Mouse (Mus musculus) embryonic facial prominence, embryonic 12.5 days (tissue): Measurements from ENCODE around the gene Efcab7. TPM values are rescaled to one million over a fixed set of nuclear protein-coding genes. Genes with fewer than 3 reads are reported as not detected.

Experiments used
- ATAC-seq: fragments of 200-750 bp; cut with Nextera tagmentation; 2 replicates; pipeline ENCODE4 v1.8.0; 2017; ENCODE audit not compliant: insufficient number of reproducible peaks, insufficient read depth, low FRiP score, low TSS enrichment
- H3K27ac ChIP-seq: fragments of 300-500 bp; sonication (generic); 2 replicates; pipeline ENCODE4 v1.5.1; 2016; ENCODE audit warnings: mild to moderate bottlenecking
- H3K27me3 ChIP-seq: fragments of 300-500 bp; sonication (generic); 2 replicates; pipeline ENCODE4 v1.6.1; 2016; ENCODE audit warnings: mild to moderate bottlenecking, moderate library complexity
- H3K36me3 ChIP-seq: fragments of 300-500 bp; sonication (generic); 2 replicates; pipeline ENCODE4 v1.6.1; 2016; ENCODE audit warnings: mild to moderate bottlenecking
- H3K4me1 ChIP-seq: fragments of 300-500 bp; sonication (generic); 2 replicates; pipeline ENCODE4 v1.6.1; 2016
- H3K4me2 ChIP-seq: fragments of 300-500 bp; sonication (generic); replicated peaks from 2 replicates; pipeline ENCODE4 v1.6.1; 2016; ENCODE audit warnings: mild to moderate bottlenecking, moderate library complexity
- H3K4me3 ChIP-seq: fragments of 300-500 bp; sonication (generic); 2 replicates; pipeline ENCODE4 v1.5.1; 2016; ENCODE audit warnings: mild to moderate bottlenecking
- H3K9ac ChIP-seq: fragments of 300-500 bp; sonication (generic); 2 replicates; pipeline ENCODE4 v1.6.1; 2016; ENCODE audit warnings: mild to moderate bottlenecking, moderate library complexity
- H3K9me3 ChIP-seq: fragments of 300-500 bp; sonication (generic); 2 replicates; pipeline ENCODE4 v1.6.1; 2016; ENCODE audit warnings: mild to moderate bottlenecking, moderate library complexity
- WGBS: fragments of 180-500 bp; shearing (Covaris S2); methylation state at CpG from one replicate; pipeline ENCODE4 v1.1.7; 2016; 5-methylcytosine and 5-hydroxymethylcytosine counted together
- polyA plus RNA-seq: library from polyadenylated mRNA; unstranded; fragments of >200 nt; fragmentation: Nextera tagmentation; extraction: Ambion mirVana; gene quantifications from 2 replicates; pipeline ENCODE4 v1.2.1, GENCODE M21; 2016

The Efcab7 gene
- polyA plus RNA-seq, 1 experiment from 2014 or later = 26.6 TPM

DNA sequence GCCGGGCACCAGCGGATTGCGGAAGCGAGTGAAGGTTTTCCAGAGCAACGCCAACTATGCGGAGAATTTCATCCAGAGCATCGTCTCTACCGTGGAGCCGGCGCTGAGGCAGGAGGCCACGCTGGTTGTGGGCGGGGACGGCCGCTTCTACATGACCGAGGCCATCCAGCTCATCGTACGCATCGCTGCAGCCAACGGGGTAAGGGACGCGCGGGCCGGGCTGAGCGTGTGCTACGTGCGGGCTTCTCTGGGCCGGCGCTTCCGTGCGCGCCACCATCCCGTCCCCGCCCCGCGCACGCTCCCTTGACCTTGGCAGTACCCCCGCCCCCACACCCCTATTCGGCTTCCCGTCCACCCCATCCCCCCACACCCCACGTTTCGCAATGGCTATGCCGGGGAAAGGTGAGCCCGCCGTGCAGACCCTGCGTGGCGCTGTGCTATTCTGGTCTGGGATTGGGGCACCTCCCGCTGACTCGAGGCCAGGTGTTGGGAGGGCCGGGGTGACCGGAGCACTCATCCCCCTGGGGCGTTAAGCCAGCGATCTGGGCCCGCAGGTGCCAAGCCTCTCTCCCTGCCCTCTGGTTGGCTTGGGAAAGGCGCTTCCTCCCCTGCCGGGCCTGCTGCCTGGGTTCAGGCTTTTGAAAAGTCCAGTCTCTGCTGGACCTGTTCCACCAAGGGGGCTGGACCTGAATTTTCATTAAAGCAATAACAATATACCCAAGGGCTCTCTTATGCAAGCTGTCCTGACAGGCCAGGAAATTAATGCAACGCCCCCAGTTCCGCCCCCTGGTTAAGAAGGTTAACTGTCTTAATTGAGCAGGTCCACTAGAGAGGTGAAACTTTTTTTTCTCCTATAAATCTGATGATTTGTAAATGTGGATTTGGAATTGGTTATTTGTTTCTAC lies 100.9 kb downstream of the Efcab7 start, which contains the start of gene Itgb3bp:
Gene Itgb3bp, minus strand, starts transcription at position 201 of the 905 bp plus-strand sequence.
- Histone ChIP-seq H3K4me2 (peak within 1 kb of the TSS; percentile 96), H3K27ac (peak within 1 kb of the TSS; percentile 79), H3K4me3 (peak within 1 kb of the TSS; percentile 62), H3K36me3 (no peaks in the 10 kb centered on the region; the same call in 1 of the 2 replicates), H3K9ac (peak within 1 kb of the TSS; percentile 61), H3K27me3 (no peaks in the 10 kb centered on the region), H3K4me1 (peaks cover 3% of the 10 kb centered on the region; the same call in 1 of the 2 replicates), H3K9me3 (no peaks in the 10 kb centered on the region)
- WGBS = 2% methylated on average over 46 of the region's 57 CpGs
- peak; percentile 91 for ATAC-seq

DNA sequence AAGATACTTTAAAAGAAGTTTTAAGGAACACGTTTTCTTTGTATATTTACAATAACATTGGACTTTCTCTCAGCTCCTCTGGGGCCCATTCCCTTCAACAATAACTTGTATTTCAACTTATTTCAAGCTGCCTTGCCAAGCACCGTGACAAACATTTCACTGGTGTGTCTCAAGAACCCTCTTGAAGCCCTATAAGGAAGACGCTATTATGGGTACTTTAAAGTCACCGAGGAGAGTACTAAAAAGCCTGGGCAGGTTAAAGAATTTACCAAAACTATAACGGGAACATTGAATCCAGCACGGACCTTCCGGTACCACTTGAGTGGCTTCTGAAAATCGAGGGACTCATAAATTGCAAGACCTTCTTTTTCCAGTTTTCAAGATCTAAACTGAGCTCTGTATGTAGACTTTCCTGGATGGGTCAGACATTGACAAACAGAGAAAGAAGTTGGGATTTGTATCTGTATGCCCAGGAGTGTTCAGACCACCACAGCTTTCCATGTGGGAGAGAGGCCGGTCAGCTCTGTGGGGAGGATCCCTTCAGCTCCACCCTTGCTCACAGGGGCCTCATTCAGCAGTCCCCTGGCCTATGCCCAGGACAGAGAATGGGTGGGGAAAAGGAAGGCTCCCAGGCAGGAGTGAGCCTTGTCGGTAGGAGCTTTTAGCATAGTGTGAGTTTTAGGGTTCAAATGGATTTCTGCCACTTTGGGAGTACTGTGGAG lies 101.7 kb downstream of the Efcab7 start:
- Histone ChIP-seq H3K27me3 (no peaks in the 10 kb centered on the region), H3K9me3 (no peaks in the 10 kb centered on the region), H3K27ac (no peak overlapping the region), H3K4me3 (no peak overlapping the region), H3K9ac (no peak overlapping the region), H3K4me2 (peak overlapping the region; percentile 96), H3K36me3 (no peaks in the 10 kb centered on the region; the same call in 1 of the 2 replicates), H3K4me1 (peaks cover 3% of the 10 kb centered on the region; the same call in 1 of the 2 replicates)
- ATAC-seq = no peak
- WGBS = 52% methylated on average over 10 of the region's 10 CpGs

DNA sequence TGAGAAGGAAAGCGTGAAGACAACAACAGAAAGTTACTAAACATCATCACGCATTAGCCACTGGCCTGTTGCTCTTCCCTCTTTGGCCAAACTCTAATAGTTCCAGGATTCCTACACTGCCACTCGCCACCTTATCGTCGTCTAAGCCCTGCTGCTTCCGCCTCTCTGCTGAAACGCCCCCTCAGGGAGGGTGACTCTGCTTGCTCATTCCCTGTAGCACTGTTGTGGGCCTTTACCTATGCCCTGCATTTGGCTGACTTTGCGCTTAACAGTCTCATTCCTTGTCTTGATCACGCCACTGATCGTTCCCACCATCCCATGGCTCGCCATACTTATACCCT lies 102.2 kb downstream of the Efcab7 start:
- 74% methylated on average over 11 of the region's 11 CpGs for WGBS
- Histone ChIP-seq H3K27me3 (no peaks in the 10 kb centered on the region), H3K4me2 (peak overlapping the region; percentile 3; the same call in 1 of the 2 replicates), H3K9ac (no peak overlapping the region), H3K27ac (no peak overlapping the region), H3K36me3 (no peaks in the 10 kb centered on the region; the same call in 1 of the 2 replicates), H3K9me3 (no peaks in the 10 kb centered on the region), H3K4me1 (peaks cover 3% of the 10 kb centered on the region; the same call in 1 of the 2 replicates), H3K4me3 (no peak overlapping the region)
- ATAC-seq = no peak

- no peak for ATAC-seq
- 78% methylated on average over 4 of the region's 4 CpGs for WGBS
- Histone ChIP-seq H3K4me1 (peaks cover 3% of the 10 kb centered on the region; the same call in 1 of the 2 replicates), H3K27ac (no peak overlapping the region), H3K9ac (no peak overlapping the region), H3K9me3 (no peaks in the 10 kb centered on the region), H3K4me3 (no peak overlapping the region), H3K36me3 (no peaks in the 10 kb centered on the region; the same call in 1 of the 2 replicates), H3K4me2 (no peak overlapping the region), H3K27me3 (no peaks in the 10 kb centered on the region)
These were observed 102.8 kb downstream of the Efcab7 start for GRCm38 (mm10) chr4:99931807-99932206.

DNA sequence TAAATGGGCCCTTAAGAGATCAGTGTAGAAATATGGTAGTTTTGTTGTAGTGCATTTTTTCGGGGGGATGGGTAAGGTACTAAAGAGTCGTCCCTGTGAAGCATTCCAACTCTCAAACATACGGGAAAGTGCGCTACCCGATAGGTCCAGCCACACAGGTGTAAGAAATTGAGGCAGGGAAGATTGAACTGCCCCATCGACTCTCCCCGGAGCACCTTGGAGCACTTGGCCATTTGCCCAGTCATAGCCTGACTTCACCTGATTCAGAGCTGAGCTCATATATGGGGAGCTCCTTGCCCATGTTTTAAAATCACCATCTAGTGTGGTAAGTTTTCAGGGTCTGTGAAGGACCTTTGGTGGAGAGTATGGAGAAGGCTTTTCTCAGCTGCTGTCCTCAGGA lies 105.9 kb downstream of the Efcab7 start:
- Histone ChIP-seq H3K36me3 (no peaks in the 10 kb centered on the region; the same call in 1 of the 2 replicates), H3K27me3 (no peaks in the 10 kb centered on the region), H3K4me3 (no peak overlapping the region), H3K9me3 (no peaks in the 10 kb centered on the region), H3K9ac (no peak overlapping the region), H3K4me2 (no peak overlapping the region), H3K27ac (no peak overlapping the region), H3K4me1 (peaks cover 3% of the 10 kb centered on the region; the same call in 1 of the 2 replicates)
- ATAC-seq = no peak
- 91% methylated on average over 7 of the region's 7 CpGs for WGBS

- Histone ChIP-seq H3K9me3 (no peaks in the 10 kb centered on the region), H3K4me1 (no peaks in the 10 kb centered on the region; the same call in 1 of the 2 replicates)
- no peak for ATAC-seq
These were observed 107.3 kb downstream of the Efcab7 start for GRCm38 (mm10) chr4:99936278-99936677.

GRCm38 (mm10) chr4:99939711-99940505 lies 110.9 kb downstream of the Efcab7 start:
- no peak overlapping the region for H3K27ac ChIP-seq
- H3K4me1 ChIP-seq = no peaks in the 10 kb centered on the region
- H3K4me2 ChIP-seq = no peak overlapping the region
- no peaks in the 10 kb centered on the region for H3K27me3 ChIP-seq
- 66% methylated on average over 16 of the region's 16 CpGs for WGBS
- no peak overlapping the region for H3K4me3 ChIP-seq
- ATAC-seq = no peak
- H3K36me3 ChIP-seq = no peaks in the 10 kb centered on the region
- no peak overlapping the region for H3K9ac ChIP-seq
- H3K9me3 ChIP-seq = no peaks in the 10 kb centered on the region

More at GRCm38 (mm10) chr4:99936278-99936677, 107.3 kb downstream of the Efcab7 start:
- Histone ChIP-seq H3K4me3 (no peak overlapping the region), H3K36me3 (no peaks in the 10 kb centered on the region; the same call in 1 of the 2 replicates), H3K9ac (no peak overlapping the region), H3K27ac (no peak overlapping the region), H3K27me3 (no peaks in the 10 kb centered on the region), H3K4me2 (no peak overlapping the region)
- WGBS = 93% methylated on average over 5 of the region's 5 CpGs

DNA sequence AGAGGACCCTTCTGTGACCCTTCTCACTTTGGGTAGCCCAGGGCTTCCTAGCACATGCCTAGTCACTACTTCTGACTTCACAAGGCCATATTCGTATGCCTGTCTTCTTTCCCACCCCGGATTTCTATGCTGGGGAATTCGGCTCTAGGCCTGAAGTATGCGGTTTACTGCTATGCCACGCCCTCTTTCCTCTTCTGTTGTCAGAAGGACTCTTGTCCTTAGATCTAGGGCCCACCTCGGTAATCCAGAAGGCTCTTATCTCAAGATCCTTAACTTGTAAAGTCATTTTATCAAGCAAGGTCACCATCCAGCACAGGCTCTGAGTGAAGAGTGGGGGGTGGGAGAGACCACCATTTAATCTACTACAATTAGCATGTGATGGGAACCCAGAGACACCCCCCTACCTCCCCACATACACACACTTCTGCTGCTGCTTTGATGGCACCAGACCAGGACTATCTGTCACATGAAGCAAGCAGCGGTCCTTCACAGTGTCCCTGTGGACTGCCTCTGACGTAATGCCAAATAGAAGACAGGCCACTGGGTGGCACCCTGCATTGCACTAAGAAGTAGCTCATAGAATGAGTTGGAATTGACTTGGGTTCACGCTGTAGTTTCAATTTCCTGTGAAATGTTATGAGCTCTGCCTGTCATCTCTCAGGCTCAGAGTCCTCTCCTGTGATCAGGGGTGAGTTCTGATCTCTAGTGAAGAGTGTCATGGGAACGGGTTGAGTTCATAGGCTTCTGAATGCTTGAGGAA lies 112.8 kb downstream of the Efcab7 start:
- H3K4me2 ChIP-seq = no peak overlapping the region

GRCm38 (mm10) chr4:99944606-99945005 lies 115.6 kb downstream of the Efcab7 start:
- Histone ChIP-seq H3K4me3 (no peak overlapping the region), H3K4me2 (no peak overlapping the region), H3K27ac (no peak overlapping the region), H3K27me3 (no peaks in the 10 kb centered on the region), H3K9me3 (no peaks in the 10 kb centered on the region), H3K4me1 (no peaks in the 10 kb centered on the region), H3K36me3 (no peaks in the 10 kb centered on the region), H3K9ac (no peak overlapping the region)
- ATAC-seq = no peak
- 70% methylated on average over 2 of the region's 2 CpGs for WGBS

More for the DNA sequence above, 112.8 kb downstream of the Efcab7 start:
- 83% methylated on average over 10 of the region's 10 CpGs for WGBS
- H3K27ac ChIP-seq = no peak overlapping the region
- no peaks in the 10 kb centered on the region for H3K27me3 ChIP-seq
- H3K36me3 ChIP-seq = no peaks in the 10 kb centered on the region
- H3K9ac ChIP-seq = no peak overlapping the region
- no peaks in the 10 kb centered on the region for H3K9me3 ChIP-seq
- H3K4me1 ChIP-seq = no peaks in the 10 kb centered on the region
- ATAC-seq = no peak
- no peak overlapping the region for H3K4me3 ChIP-seq

- Histone ChIP-seq H3K9ac (no peak overlapping the region), H3K27me3 (no peaks in the 10 kb centered on the region), H3K4me2 (no peak overlapping the region), H3K9me3 (no peaks in the 10 kb centered on the region), H3K36me3 (no peaks in the 10 kb centered on the region), H3K4me3 (no peak overlapping the region), H3K27ac (no peak overlapping the region), H3K4me1 (no peaks in the 10 kb centered on the region)
- 82% methylated on average over 7 of the region's 7 CpGs for WGBS
- no peak for ATAC-seq
These were observed 116.0 kb downstream of the Efcab7 start for GRCm38 (mm10) chr4:99945011-99945410.
